14 mouse cellular contexts compared by ENCODE assay signal in genomic region chr10:77886007-77886747, GRCm38 (mm10). TPM values are rescaled to one million over a fixed set of nuclear protein-coding genes. Genes with fewer than 3 reads are reported as not detected.
DNase-seq lines count a peak whose midpoint lies in the region; ATAC-seq and TF ChIP-seq lines count a peak whose summit lies in the region.
"Had no signal": no experiment of that assay in that cellular context is flagged by ENCODE, and none has a peak within 500 bp of the region (broad histone marks: within the 10 kb centered on the region; RNA-seq: fewer than 3 reads in every experiment).

No protein-coding gene starts in this region.

- intact Hi-C loops in gastrocnemius, adult 2 months (cut with DNase I) = loop anchor here (10.0 kb wide), 1 partner anchor 371 kb away; the partner anchor contains the start of gene Fam207a
- intact Hi-C loops in left cerebral cortex, adult 2 months (cut with DNase I) = no loop called here
- intact Hi-C loops in left cerebral cortex, postnatal 4 days (cut with DNase I) = loop anchor here (10.0 kb wide), 1 partner anchor 341 kb away; no protein-coding TSS in a partner anchor

- no peaks in the 10 kb centered on the region for H3K4me1 ChIP-seq in limb, embryonic 11.5 days (ENCODE audit: control insufficient read depth, insufficient read depth, low read length)

- H3K9me3 ChIP-seq in limb, embryonic 11.5 days (ENCODE audit: control insufficient read depth, low read length) = no peaks in the 10 kb centered on the region

- no peaks in the 10 kb centered on the region for H3K36me3 ChIP-seq in limb, embryonic 11.5 days (ENCODE audit: control insufficient read depth, insufficient read depth, low read length)

- WGBS in limb, embryonic 11.5 days = 52% methylated on average over 12 of the region's 12 CpGs

- no peak overlapping the region for H3K27ac ChIP-seq in gastrocnemius, adult 2 months
- no peak overlapping the region for H3K27ac ChIP-seq in left cerebral cortex, adult 2 months
- no peak overlapping the region for H3K27ac ChIP-seq in limb, embryonic 11.5 days (replicated peaks; ENCODE audit: low read depth, low read length)

- no peaks in the 10 kb centered on the region for H3K27me3 ChIP-seq in limb, embryonic 11.5 days (ENCODE audit: control insufficient read depth, insufficient read depth, low read length)

- DNase-seq in gastrocnemius, adult 2 months = no peak
- DNase-seq in gastrocnemius, adult 18-20 months (ENCODE audit: low spot score) = no peak
- DNase-seq in left cerebral cortex, adult 2 months (ENCODE audit: extremely low spot score in 1 of 2, low spot score in 2 of 2) = no peak
- no peak for DNase-seq in left cerebral cortex, postnatal 4 days
- DNase-seq in R1 (ENCODE audit: low read depth, low spot score) = peak; percentile 34
- DNase-seq in limb, embryonic 11.5 days (ENCODE audit: low spot score) = peak; percentile 60
- DNase-seq in spleen, postnatal 14 days (ENCODE audit: low spot score in 2 of 2) = no peak
- no peak for DNase-seq in ovary, adult 18-20 months (ENCODE audit: low spot score)
- DNase-seq: gastrocnemius, postnatal 36 days; kidney, postnatal 36 days; lung, postnatal 4 days; thymus, postnatal 25 days had no signal

- no peak for ATAC-seq in limb, embryonic 11.5 days (ENCODE audit: insufficient number of reproducible peaks, low FRiP score, low TSS enrichment, low read depth)

- H3K4me2 ChIP-seq in limb, embryonic 11.5 days (ENCODE audit: low read depth, severe bottlenecking) = no peak overlapping the region

- no peak overlapping the region for H3K4me3 ChIP-seq in gastrocnemius, adult 2 months
- no peak overlapping the region for H3K4me3 ChIP-seq in left cerebral cortex, adult 2 months
- no peak overlapping the region for H3K4me3 ChIP-seq in limb, embryonic 11.5 days (ENCODE audit: low read depth, low read length)

- H3K9ac ChIP-seq in limb, embryonic 11.5 days (ENCODE audit: low read length) = no peak overlapping the region

- TF ChIP-seq CTCF in gastrocnemius, adult 2 months (IDR thresholded peaks at IDR 0.05) = peak; percentile 9; the same call in 1 of the 2 replicates
- TF ChIP-seq CTCF in left cerebral cortex, adult 2 months (IDR thresholded peaks at IDR 0.05) = peak; percentile 8

RNA-seq across cellular contexts. Expression of gene Lrrc3, which starts 16.2 kb away (rescaled TPM):
- under 1 TPM; 0.13 to 0.14 TPM for total RNA-seq in gastrocnemius, adult 2 months (2021)
- total RNA-seq in gastrocnemius, adult 18-20 months (2021) = under 1 TPM; 0.23 to 0.28 TPM
- total RNA-seq in left cerebral cortex, adult 2 months (2021) = 1 to 10 TPM; 9.5 to 9.8 TPM
- 10 to 100 TPM; 38.5 to 39.1 TPM for total RNA-seq in left cerebral cortex, postnatal 4 days (2021)
- 1.4 and 1.5 TPM in 2 replicates for polyA plus RNA-seq in limb, embryonic 11.5 days (2014; fragmentation: Nextera tagmentation; extraction: Ambion mirVana)

RNA-seq across cellular contexts. Expression of gene Gm3285, which starts 24.4 kb away (rescaled TPM):
- total RNA-seq in gastrocnemius, adult 2 months (2021) = not detected
- not detected for total RNA-seq in gastrocnemius, adult 18-20 months (2021)
- not detected for total RNA-seq in left cerebral cortex, adult 2 months (2021)
- total RNA-seq in left cerebral cortex, postnatal 4 days (2021) = not detected
- polyA plus RNA-seq in limb, embryonic 11.5 days (2014; fragmentation: Nextera tagmentation; extraction: Ambion mirVana) = not detected in 2 replicates
- total RNA-seq: gastrocnemius, postnatal 36 days; heart, postnatal 25 days; left cerebral cortex, postnatal 10 days had no signal

RNA-seq across cellular contexts. Expression of gene Gm10318, which starts 33.5 kb away (rescaled TPM):
- total RNA-seq in gastrocnemius, adult 2 months (2021) = not detected
- not detected for total RNA-seq in gastrocnemius, adult 18-20 months (2021)
- total RNA-seq in left cerebral cortex, adult 2 months (2021) = not detected
- not detected for total RNA-seq in left cerebral cortex, postnatal 4 days (2021)
- not detected in 2 replicates for polyA plus RNA-seq in limb, embryonic 11.5 days (2014; fragmentation: Nextera tagmentation; extraction: Ambion mirVana)
- total RNA-seq: gastrocnemius, postnatal 36 days; heart, postnatal 25 days; left cerebral cortex, postnatal 10 days had no signal

RNA-seq across cellular contexts. Expression of gene Gm36176, which starts 39.6 kb away (rescaled TPM):
- not detected for total RNA-seq in gastrocnemius, adult 2 months (2021)
- total RNA-seq in gastrocnemius, adult 18-20 months (2021) = not detected
- not detected for total RNA-seq in left cerebral cortex, adult 2 months (2021)
- total RNA-seq in left cerebral cortex, postnatal 4 days (2021) = not detected
- not detected in 2 replicates for polyA plus RNA-seq in limb, embryonic 11.5 days (2014; fragmentation: Nextera tagmentation; extraction: Ambion mirVana)
- total RNA-seq: gastrocnemius, postnatal 36 days; heart, postnatal 25 days; left cerebral cortex, postnatal 10 days had no signal

RNA-seq across cellular contexts. Expression of gene Krtap10-10, which starts 50.4 kb away (rescaled TPM):
- not detected for total RNA-seq in gastrocnemius, adult 2 months (2021)
- total RNA-seq in gastrocnemius, adult 18-20 months (2021) = not detected
- not detected for total RNA-seq in left cerebral cortex, adult 2 months (2021)
- not detected for total RNA-seq in left cerebral cortex, postnatal 4 days (2021)
- not detected in 2 replicates for polyA plus RNA-seq in limb, embryonic 11.5 days (2014; fragmentation: Nextera tagmentation; extraction: Ambion mirVana)
- total RNA-seq: gastrocnemius, postnatal 36 days; heart, postnatal 25 days; left cerebral cortex, postnatal 10 days had no signal

Comparison
In these comparisons a context has a peak if more than half of its experiments do, and no peak if none do; other contexts are left out.
1. DNase-seq: peak in R1 (single experiment) and limb, embryonic 11.5 days (single experiment); none in gastrocnemius, adult 2 months (single experiment), gastrocnemius, adult 18-20 months (single experiment), left cerebral cortex, adult 2 months (0 of 2), left cerebral cortex, postnatal 4 days (single experiment), spleen, postnatal 14 days (0 of 2) and ovary, adult 18-20 months (single experiment).
2. RNA of gene Lrrc3, which starts 16.2 kb away (total RNA-seq): 38.5 to 39.1 TPM in left cerebral cortex, postnatal 4 days and 9.5 to 9.8 TPM in left cerebral cortex, adult 2 months; 0.23 to 0.28 TPM in gastrocnemius, adult 18-20 months and 0.13 to 0.14 TPM in gastrocnemius, adult 2 months; every median in the first group is over 4 times any median in the second.